9 mouse cellular contexts compared by ENCODE assay signal in genomic region chr14:27171175-27171830, GRCm38 (mm10). TPM values are rescaled to one million over a fixed set of nuclear protein-coding genes. Genes with fewer than 3 reads are reported as not detected.
A peak's percentile ranks its signal among the peaks of the same experiment; 100 is the strongest.
DNase-seq lines count a peak whose midpoint lies in the region; ATAC-seq and TF ChIP-seq lines count a peak whose summit lies in the region.
"Had no signal": no experiment of that assay in that cellular context is flagged by ENCODE, and none has a peak within 500 bp of the region (broad histone marks: within the 10 kb centered on the region; RNA-seq: fewer than 3 reads in every experiment).

No protein-coding gene starts in this region.

- H3K36me3 ChIP-seq in heart, embryonic 10.5 days: no peaks in the 10 kb centered on the region
- H3K36me3 ChIP-seq in forebrain, postnatal 0 days (ENCODE audit: insufficient read depth): no peaks in the 10 kb centered on the region

- 32% methylated on average over 14 of the region's 14 CpGs for WGBS in heart, embryonic 10.5 days
- WGBS in forebrain, postnatal 0 days: 84% methylated on average over 14 of the region's 14 CpGs

- no peaks in the 10 kb centered on the region for H3K9me3 ChIP-seq in heart, embryonic 10.5 days
- no peaks in the 10 kb centered on the region for H3K9me3 ChIP-seq in forebrain, postnatal 0 days (ENCODE audit: low read length)
- H3K9me3 ChIP-seq: megakaryocyte, embryonic 14.5 days had no signal

- no peak overlapping the region for H3K9ac ChIP-seq in forebrain, postnatal 0 days

- peak; percentile 66 for DNase-seq in MN1 (ENCODE audit: low spot score)
- DNase-seq in heart, embryonic 10.5 days (ENCODE audit: low spot score): no peak
- peak; percentile 63 for DNase-seq in kidney, postnatal 10 days
- no peak for DNase-seq in forebrain, postnatal 0 days
- no peak for DNase-seq in right cerebral cortex, adult 2 months (ENCODE audit: low spot score in 2 of 2)
- DNase-seq in left cerebral cortex, adult 18-20 months (ENCODE audit: low spot score in 2 of 2): no peak
- DNase-seq: thymus, postnatal 25 days had no signal

- H3K27me3 ChIP-seq in heart, embryonic 10.5 days (ENCODE audit: insufficient read depth, poor library complexity, severe bottlenecking): peaks cover 22% of the 10 kb centered on the region
- no peaks in the 10 kb centered on the region for H3K27me3 ChIP-seq in forebrain, postnatal 0 days (ENCODE audit: insufficient read depth, low read length)

- no peak for ATAC-seq in forebrain, postnatal 0 days

- no peak overlapping the region; the same call in 1 of the 2 replicates for H3K4me3 ChIP-seq in brown adipose tissue, adult 24 weeks (ENCODE audit: insufficient read depth, low read depth, low read length)
- H3K4me3 ChIP-seq in heart, embryonic 10.5 days: no peak overlapping the region
- H3K4me3 ChIP-seq in forebrain, postnatal 0 days (ENCODE audit: low read depth, low read length): no peak overlapping the region
- H3K4me3 ChIP-seq: megakaryocyte, embryonic 14.5 days had no signal

- peaks cover 25% of the 10 kb centered on the region for H3K4me1 ChIP-seq in brown adipose tissue, adult 24 weeks (ENCODE audit: control insufficient read depth, insufficient read depth, insufficient read length, low read length)
- peaks cover 39% of the 10 kb centered on the region for H3K4me1 ChIP-seq in heart, embryonic 10.5 days
- H3K4me1 ChIP-seq in forebrain, postnatal 0 days (ENCODE audit: insufficient read depth): no peaks in the 10 kb centered on the region

- TF ChIP-seq CTCF in forebrain, postnatal 0 days (IDR thresholded peaks at IDR 0.05; ENCODE audit: low read depth): no peak

- peak overlapping the region; percentile 27; the same call in 1 of the 2 replicates for H3K27ac ChIP-seq in brown adipose tissue, adult 24 weeks (replicated peaks; ENCODE audit: low read depth, low read length)
- H3K27ac ChIP-seq in heart, embryonic 10.5 days: peak overlapping the region; percentile 57
- H3K27ac ChIP-seq in forebrain, postnatal 0 days (ENCODE audit: low read depth, low read length): no peak overlapping the region

- H3K4me2 ChIP-seq in forebrain, postnatal 0 days (ENCODE audit: low read depth): no peak overlapping the region

RNA-seq across cellular contexts. Expression of gene Arhgef3, which starts 56.6 kb away (rescaled TPM):
- polyA plus RNA-seq in brown adipose tissue, adult 24 weeks (2012; ENCODE audit: insufficient read depth, insufficient read length, missing spikeins): 8.0 and 8.9 TPM in 2 replicates
- 8.6 and 13.0 TPM in 2 replicates for polyA plus RNA-seq in heart, embryonic 10.5 days (2016; fragmentation: Nextera tagmentation; extraction: Ambion mirVana)
- 17.3 and 17.7 TPM in 2 replicates for total RNA-seq in forebrain, postnatal 0 days (2014; rRNA removed)
- polyA plus RNA-seq in forebrain, postnatal 0 days (2015; fragmentation: Nextera tagmentation; extraction: Ambion mirVana): 9.1 and 12.3 TPM in 2 replicates
- total RNA-seq in left cerebral cortex, adult 18-20 months (2021): 10 to 100 TPM; 67.4 to 85.3 TPM

Comparison
In these comparisons a context has a peak if more than half of its experiments do, and no peak if none do; other contexts are left out.
1. DNase-seq: peak in MN1 (single experiment) and kidney, postnatal 10 days (single experiment); none in heart, embryonic 10.5 days (single experiment), forebrain, postnatal 0 days (single experiment), right cerebral cortex, adult 2 months (0 of 2) and left cerebral cortex, adult 18-20 months (0 of 2).